Mouse (Mus musculus) liver, embryonic 14.5 days (tissue): ENCODE measurements around the gene Slc27a1. TPM values are rescaled to one million over a fixed set of nuclear protein-coding genes. Genes with fewer than 3 reads are reported as not detected.
"Not testable (repeated sequence)": the region's sequence is repeated elsewhere in the genome, so short reads cannot be mapped to it uniquely, and the experiment has no call there.

Source experiments
- ATAC-seq: fragments of 200-750 bp; cut with Nextera tagmentation; 2 replicates; pipeline ENCODE4 v1.8.0; 2017; ENCODE audit warnings: moderate number of reproducible peaks, mild to moderate bottlenecking, moderate library complexity; ENCODE audit not compliant: insufficient read depth
- DNase-seq, 3 experiments: peaks; one replicate each; pipeline ENCODE4 v3.0.0-alpha.2; 2012 to 2013; ENCODE audit warnings: low read depth in 3 of 3, low spot score in 3 of 3
- H3K27ac ChIP-seq: fragments of 300-500 bp; sonication (generic); 2 replicates; pipeline ENCODE4 v1.5.1; 2014; ENCODE audit warnings: moderate library complexity, mild to moderate bottlenecking, control low read depth, inconsistent platforms
- H3K27me3 ChIP-seq: fragments of 300-500 bp; sonication (generic); 2 replicates; pipeline ENCODE4 v1.6.1; 2014; ENCODE audit warnings: mild to moderate bottlenecking, low read length, moderate library complexity; ENCODE audit not compliant: control insufficient read depth, insufficient read depth
- H3K36me3 ChIP-seq: fragments of 300-500 bp; sonication (generic); replicated peaks from 2 replicates; pipeline ENCODE4 v1.6.1; 2014; ENCODE audit warnings: low read depth; ENCODE audit not compliant: control insufficient read depth, insufficient read depth
- H3K4me1 ChIP-seq, 2 experiments: fragments of 200-500 bp in 1 of 2; fragments of 300-500 bp in 1 of 2; sonication (generic) in 1 of 2; replicated peaks; 2 replicates each; pipeline ENCODE4 v1.6.1; 2012 to 2014; ENCODE audit warnings: antibody characterized with exemption in 1 of 2, inconsistent platforms in 1 of 2, low read length in 1 of 2; ENCODE audit not compliant: control insufficient read depth in 2 of 2, insufficient read depth in 2 of 2
- H3K4me2 ChIP-seq: fragments of 300-500 bp; sonication (generic); 2 replicates; pipeline ENCODE4 v1.6.1; 2014; ENCODE audit warnings: low read depth, mild to moderate bottlenecking, control low read depth, moderate library complexity
- H3K4me3 ChIP-seq, 2 experiments: fragments of 200-500 bp in 1 of 2; fragments of 300-500 bp in 1 of 2; sonication (generic) in 1 of 2; 2 replicates each; pipeline ENCODE4 v1.5.1; 2012 to 2014; ENCODE audit warnings: low read depth in 2 of 2, low read length in 2 of 2, mild to moderate bottlenecking in 2 of 2, control low read depth in 1 of 2, inconsistent platforms in 1 of 2, moderate library complexity in 1 of 2; ENCODE audit not compliant: insufficient read depth in 1 of 2
- H3K9ac ChIP-seq: fragments of 300-500 bp; sonication (generic); replicated peaks from 2 replicates; pipeline ENCODE4 v1.6.1; 2014; ENCODE audit warnings: mild to moderate bottlenecking, control low read depth, moderate library complexity
- H3K9me3 ChIP-seq: fragments of 300-500 bp; sonication (generic); 2 replicates; pipeline ENCODE4 v1.6.1; 2016; ENCODE audit warnings: low read length, mixed read lengths; ENCODE audit not compliant: control insufficient read depth
- CTCF ChIP-seq: IDR thresholded peaks from 2 replicates; pipeline ENCODE4 v1.5.1; 2016; ENCODE audit warnings: antibody characterized with exemption, low read depth, control low read depth
- EP300 ChIP-seq: IDR thresholded peaks from 2 replicates; pipeline ENCODE4 v1.6.1; 2016; ENCODE audit warnings: antibody characterized with exemption, low read depth
- WGBS: fragments of 180-500 bp; shearing (Covaris S2); extraction: QIAGEN DNeasy Blood & Tissue Kit; methylation state at CpG from one replicate; pipeline ENCODE4 v1.1.7; 2014; ENCODE audit not compliant: insufficient replicate concordance; 5-methylcytosine and 5-hydroxymethylcytosine counted together
- polyA plus RNA-seq, 2 experiments: library from polyadenylated mRNA; depleted of rRNA in 1 of 2; stranded (reverse) in 1 of 2; unstranded in 1 of 2; fragments of >200 nt; fragmentation: Nextera tagmentation in 1 of 2; extraction: Ambion mirVana in 1 of 2; gene quantifications; 2 replicates each; pipeline versions ENCODE4 v1.2.1 to v1.2.3; 2012 to 2014

Gene Slc27a1
- polyA plus RNA-seq, 2 experiments, result 0.28 to 1.9 TPM

GRCm38 (mm10) chr8:71526272-71526671 is 42.4 kb upstream of the Slc27a1 start:
- Histone ChIP-seq H3K4me1 (peaks cover 0 to 5% of the 10 kb centered on the region in 2 experiments; a peak in 2 of 4 replicates), H3K9me3 (no peaks in the 10 kb centered on the region), H3K9ac (no peak overlapping the region), H3K4me2 (no peak overlapping the region), H3K36me3 (no peaks in the 10 kb centered on the region), H3K27ac (no peak overlapping the region), H3K4me3 (no peak overlapping the region), H3K27me3 (peaks cover 15% of the 10 kb centered on the region)
- no peak for DNase-seq
- 10% methylated on average over 6 of the region's 6 CpGs for WGBS
- peak; percentile 27; the same call in 1 of the 2 replicates for ATAC-seq
- TF ChIP-seq CTCF (no peak), EP300 (no peak)

- DNase-seq (no peak), ATAC-seq (no peak)
- Histone ChIP-seq H3K36me3 (no peaks in the 10 kb centered on the region), H3K27me3 (peaks cover 15% of the 10 kb centered on the region), H3K9ac (no peak overlapping the region), H3K4me3 (no peak overlapping the region), H3K9me3 (no peaks in the 10 kb centered on the region), H3K27ac (no peak overlapping the region), H3K4me2 (no peak overlapping the region), H3K4me1 (peaks cover 0 to 5% of the 10 kb centered on the region in 2 experiments; a peak in 2 of 4 replicates)
- 38% methylated on average over 3 of the region's 3 CpGs for WGBS
- TF ChIP-seq EP300, result no peak
- no peak for TF ChIP-seq CTCF
Measured at GRCm38 (mm10) chr8:71527162-71527870, 41.4 kb upstream of the Slc27a1 start.

- DNase-seq (no peak), ATAC-seq (peak; percentile 31; the same call in 1 of the 2 replicates)
- H3K9ac ChIP-seq, result no peak overlapping the region
- H3K27ac ChIP-seq, result no peak overlapping the region
- H3K36me3 ChIP-seq, result no peaks in the 10 kb centered on the region
- no peak overlapping the region for H3K4me2 ChIP-seq
- peaks cover 15% of the 10 kb centered on the region for H3K27me3 ChIP-seq
- WGBS, result 18% methylated on average over 11 of the region's 11 CpGs
- peaks cover 0 to 5% of the 10 kb centered on the region in 2 experiments; a peak in 2 of 4 replicates for H3K4me1 ChIP-seq
- no peak overlapping the region for H3K4me3 ChIP-seq
- no peak for TF ChIP-seq CTCF
- no peaks in the 10 kb centered on the region for H3K9me3 ChIP-seq
Measured at GRCm38 (mm10) chr8:71528362-71529073, 40.2 kb upstream of the Slc27a1 start.

GRCm38 (mm10) chr8:71530735-71531467 is 37.8 kb upstream of the Slc27a1 start:
- not testable (repeated sequence) for H3K9me3 ChIP-seq, H3K4me2 ChIP-seq, H3K27me3 ChIP-seq, H3K36me3 ChIP-seq, ATAC-seq, H3K27ac ChIP-seq, H3K4me1 ChIP-seq, DNase-seq, H3K9ac ChIP-seq, H3K4me3 ChIP-seq
- TF ChIP-seq CTCF, result peak; percentile 43; the same call in 1 of the 2 replicates
- WGBS, result 51% methylated on average over 5 of the region's 12 CpGs
